Mouse (Mus musculus): ENCODE results near the gene Apmap.

DNA sequence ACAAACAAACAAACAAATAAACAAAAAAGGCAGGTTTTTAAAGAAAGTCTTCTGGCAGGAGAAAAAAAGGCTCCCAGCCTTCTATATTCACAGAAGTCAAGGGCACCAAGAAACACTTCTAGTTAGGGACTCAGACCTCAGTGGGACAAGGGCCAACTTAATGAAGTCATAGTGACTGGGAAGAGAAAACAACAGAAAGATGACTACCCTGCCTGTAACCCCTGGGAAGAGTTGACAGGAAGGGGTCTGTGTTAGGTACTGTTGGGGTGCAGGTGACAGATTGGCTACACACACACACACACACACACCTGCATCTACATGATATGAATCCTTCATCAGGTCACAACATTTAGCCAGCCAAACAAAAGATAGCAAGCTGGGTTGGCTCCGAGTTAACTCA, 34.8 kb upstream of the Apmap start:
- TF ChIP-seq CTCF (conservative IDR thresholded peaks at IDR 0.05; ENCODE audit: low read length) (no peak), NANOG (IDR thresholded peaks at IDR 0.05; ENCODE audit: borderline replicate concordance, low read length) (no peak)
